Mouse (Mus musculus): ENCODE measurements around the gene 4932438H23Rik. TPM values are rescaled to one million over a fixed set of nuclear protein-coding genes. Genes with fewer than 3 reads are reported as not detected.

The 4932438H23Rik gene
- polyA plus RNA-seq, 1 experiment from 2014 or later, result 0.27 TPM

DNA sequence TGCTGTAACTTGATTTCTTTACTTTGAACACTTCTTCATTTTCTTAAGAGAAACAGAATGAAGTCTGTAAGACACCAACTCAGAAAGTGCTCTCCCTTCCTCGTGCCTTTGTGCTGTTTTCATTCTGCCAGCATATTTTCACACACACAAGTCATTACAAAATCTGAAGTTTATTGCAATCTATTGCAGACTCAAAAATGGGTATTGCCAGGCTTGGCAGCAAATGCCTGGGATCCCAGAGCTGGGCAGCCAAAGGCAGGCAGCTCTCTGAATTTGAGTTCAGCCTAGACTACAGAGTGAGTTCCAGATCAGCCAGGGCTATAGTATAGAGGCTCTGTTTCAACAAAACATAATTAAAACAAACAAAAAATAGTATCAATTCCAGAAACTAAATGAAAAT is 52.3 kb downstream of the 4932438H23Rik start:
- 75% methylated on average over 1 of the region's 1 CpGs for WGBS
- no peak overlapping the region for H3K27ac ChIP-seq
- H3K4me3 ChIP-seq, result peak overlapping the region; percentile 99
- H3K9me3 ChIP-seq, result no peaks in the 10 kb centered on the region
- DNase-seq (ENCODE audit: low spot score), result no peak
- H3K4me1 ChIP-seq (replicated peaks), result peaks cover 19% of the 10 kb centered on the region
- H3K27me3 ChIP-seq (ENCODE audit: insufficient read depth, poor library complexity, severe bottlenecking), result no peaks in the 10 kb centered on the region; the same call in 1 of the 2 replicates
- peaks cover 43% of the 10 kb centered on the region for H3K36me3 ChIP-seq

DNA sequence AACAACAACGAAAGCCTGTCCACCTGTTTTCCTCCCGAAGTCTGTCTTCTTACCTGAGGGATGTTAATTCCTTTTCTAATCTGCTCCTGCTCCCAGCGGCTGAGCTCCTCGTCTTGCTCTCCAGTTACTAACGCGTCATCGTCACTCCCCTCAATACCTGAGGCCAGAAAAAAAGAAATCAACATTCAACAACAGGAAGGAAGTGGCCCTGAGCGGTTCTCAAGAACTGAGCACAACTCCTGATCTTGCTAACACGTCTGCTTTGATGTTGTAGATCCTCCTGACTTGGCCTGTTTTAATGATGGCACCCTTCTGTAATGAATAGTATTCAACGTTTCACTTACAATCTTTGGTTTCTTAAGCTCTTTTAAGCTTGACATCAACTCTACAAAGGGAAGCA is 59.1 kb downstream of the 4932438H23Rik start:
- WGBS, result 93% methylated on average over 10 of the region's 10 CpGs
- Histone ChIP-seq H3K4me1 (replicated peaks) (no peaks in the 10 kb centered on the region), H3K9me3 (no peaks in the 10 kb centered on the region), H3K27me3 (ENCODE audit: insufficient read depth, poor library complexity, severe bottlenecking) (no peaks in the 10 kb centered on the region), H3K36me3 (peaks cover 98% of the 10 kb centered on the region), H3K27ac (no peak overlapping the region), H3K4me3 (no peak overlapping the region)
- DNase-seq (ENCODE audit: low spot score), result no peak

DNA sequence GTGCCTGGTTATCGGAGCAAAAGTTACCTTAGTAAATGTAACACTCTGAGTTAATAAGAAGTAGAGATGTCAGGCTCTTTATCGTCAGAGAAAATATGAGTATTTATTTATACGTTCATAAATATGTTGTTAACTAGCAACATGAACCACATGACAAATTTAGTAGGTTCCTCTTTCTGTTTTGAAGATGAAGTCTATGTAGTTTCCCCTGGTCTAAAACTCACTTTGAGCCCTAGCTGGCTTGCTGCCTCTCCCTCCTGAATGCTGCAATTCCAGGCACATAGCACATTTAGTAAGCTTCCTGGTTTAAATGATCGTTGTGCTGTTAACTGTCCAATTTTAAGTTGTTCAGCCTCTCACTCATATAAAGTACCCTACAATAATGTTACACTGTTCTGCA is 64.2 kb downstream of the 4932438H23Rik start:
- 97% methylated on average over 4 of the region's 4 CpGs for WGBS
- no peak for DNase-seq (ENCODE audit: low spot score)
- Histone ChIP-seq H3K9me3 (no peaks in the 10 kb centered on the region), H3K27ac (no peak overlapping the region), H3K4me1 (replicated peaks) (no peaks in the 10 kb centered on the region), H3K4me3 (no peak overlapping the region), H3K36me3 (peaks cover 94% of the 10 kb centered on the region), H3K27me3 (ENCODE audit: insufficient read depth, poor library complexity, severe bottlenecking) (no peaks in the 10 kb centered on the region)

DNA sequence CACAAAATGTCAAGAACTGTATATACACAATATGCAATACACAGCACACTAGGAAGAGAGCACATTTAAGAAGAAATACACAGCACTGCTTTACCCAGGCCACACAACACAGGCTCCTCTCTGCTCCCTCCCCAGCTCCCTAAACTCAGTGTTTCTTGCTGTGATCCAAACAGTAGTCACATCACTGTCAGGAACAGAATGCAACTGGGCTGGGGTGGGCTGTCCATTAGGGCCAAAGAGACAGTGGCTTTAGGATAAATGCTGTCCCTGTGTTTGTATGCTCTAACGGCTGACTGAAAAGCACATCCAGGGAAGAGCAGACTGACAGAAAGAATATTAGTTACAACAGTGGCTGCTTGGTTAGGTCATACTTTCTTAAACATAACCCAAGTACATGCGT is 65.0 kb downstream of the 4932438H23Rik start:
- H3K4me1 ChIP-seq (replicated peaks), result no peaks in the 10 kb centered on the region
- no peak for DNase-seq (ENCODE audit: low spot score)
- WGBS, result 89% methylated on average over 2 of the region's 2 CpGs
- H3K4me3 ChIP-seq, result no peak overlapping the region
- peaks cover 96% of the 10 kb centered on the region for H3K36me3 ChIP-seq
- H3K9me3 ChIP-seq, result no peaks in the 10 kb centered on the region
- no peaks in the 10 kb centered on the region for H3K27me3 ChIP-seq (ENCODE audit: insufficient read depth, poor library complexity, severe bottlenecking)
- H3K27ac ChIP-seq, result no peak overlapping the region

DNA sequence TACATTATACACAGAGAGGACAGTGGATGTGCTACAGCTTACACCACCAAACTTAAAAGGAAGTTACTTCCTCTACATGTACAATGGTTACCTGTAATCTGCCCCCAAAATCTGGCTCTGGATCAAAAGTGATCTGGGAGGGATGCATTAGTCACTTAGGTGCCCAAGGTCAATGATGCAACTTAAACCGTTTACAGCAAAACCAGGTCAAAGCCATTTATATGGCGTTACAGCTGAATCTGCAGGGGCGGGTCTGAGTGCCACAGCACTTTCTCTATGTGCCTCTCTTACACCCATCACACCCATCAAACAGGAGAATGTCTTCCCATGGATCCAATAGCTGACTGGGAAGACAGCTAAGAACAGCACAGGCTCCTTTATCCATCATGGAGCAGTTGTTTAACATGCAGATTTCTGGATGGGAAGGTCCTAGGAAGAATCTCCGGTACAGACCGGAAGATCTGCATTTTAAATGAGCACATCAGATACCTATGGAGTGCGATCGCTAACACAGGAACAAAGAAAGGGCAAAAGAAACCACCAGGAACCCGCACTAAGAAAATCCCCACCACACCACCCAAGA is 65.7 kb downstream of the 4932438H23Rik start:
- 94% methylated on average over 8 of the region's 8 CpGs for WGBS
- no peak for DNase-seq (ENCODE audit: low spot score)
- Histone ChIP-seq H3K4me1 (replicated peaks) (no peaks in the 10 kb centered on the region), H3K27me3 (ENCODE audit: insufficient read depth, poor library complexity, severe bottlenecking) (no peaks in the 10 kb centered on the region), H3K4me3 (no peak overlapping the region), H3K36me3 (peaks cover 96% of the 10 kb centered on the region), H3K9me3 (no peaks in the 10 kb centered on the region), H3K27ac (no peak overlapping the region)

DNA sequence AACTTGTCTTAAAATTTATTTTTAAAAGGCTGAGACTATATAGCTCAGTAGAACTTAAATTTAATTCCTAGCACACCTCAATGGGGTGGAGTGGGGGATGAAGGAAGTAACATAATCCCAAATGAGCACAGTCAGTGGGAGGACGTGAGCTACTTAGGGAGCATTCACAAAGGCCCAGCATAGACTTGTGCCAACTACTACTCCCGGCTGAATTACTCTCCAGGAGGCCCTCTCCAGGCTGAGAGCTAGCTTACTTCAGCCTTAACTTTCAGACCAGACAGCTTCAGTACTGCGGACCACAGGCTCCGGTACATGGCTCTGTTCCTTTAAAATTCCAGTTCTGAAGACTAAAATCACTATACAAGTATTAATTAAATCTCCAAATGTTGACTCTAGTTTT is 68.6 kb downstream of the 4932438H23Rik start:
- Histone ChIP-seq H3K4me3 (no peak overlapping the region), H3K27me3 (ENCODE audit: insufficient read depth, poor library complexity, severe bottlenecking) (no peaks in the 10 kb centered on the region), H3K27ac (no peak overlapping the region), H3K4me1 (replicated peaks) (no peaks in the 10 kb centered on the region), H3K36me3 (peaks cover 96% of the 10 kb centered on the region), H3K9me3 (peaks cover 4% of the 10 kb centered on the region; the same call in 1 of the 2 replicates)
- no peak for DNase-seq (ENCODE audit: low spot score)
- WGBS, result 90% methylated on average over 4 of the region's 4 CpGs

DNA sequence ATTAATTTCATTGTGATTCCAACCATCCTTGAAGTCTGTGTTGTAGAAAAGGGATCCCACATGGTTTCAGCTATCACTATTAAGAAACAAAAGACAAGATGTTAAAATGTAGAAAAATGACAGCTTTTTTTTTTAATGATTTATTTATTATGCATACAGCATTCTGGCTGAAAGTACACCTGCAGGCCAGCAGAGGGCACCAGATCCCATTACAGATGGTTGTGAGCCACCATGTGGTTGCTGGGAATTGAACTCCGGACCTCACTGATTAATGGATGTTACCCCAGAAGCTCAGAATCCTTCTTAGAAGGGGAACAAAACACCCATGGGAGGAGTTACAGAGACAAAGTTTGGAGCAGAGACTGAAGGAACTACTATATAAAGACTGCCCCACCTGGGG is 71.5 kb downstream of the 4932438H23Rik start:
- H3K36me3 ChIP-seq, result peaks cover 99% of the 10 kb centered on the region
- 91% methylated on average over 1 of the region's 1 CpGs for WGBS
- no peak for DNase-seq (ENCODE audit: low spot score)
- no peak overlapping the region for H3K27ac ChIP-seq
- peaks cover 4% of the 10 kb centered on the region; the same call in 1 of the 2 replicates for H3K9me3 ChIP-seq
- no peak overlapping the region for H3K4me3 ChIP-seq
- no peaks in the 10 kb centered on the region for H3K27me3 ChIP-seq (ENCODE audit: insufficient read depth, poor library complexity, severe bottlenecking)
- no peaks in the 10 kb centered on the region for H3K4me1 ChIP-seq (replicated peaks)

DNA sequence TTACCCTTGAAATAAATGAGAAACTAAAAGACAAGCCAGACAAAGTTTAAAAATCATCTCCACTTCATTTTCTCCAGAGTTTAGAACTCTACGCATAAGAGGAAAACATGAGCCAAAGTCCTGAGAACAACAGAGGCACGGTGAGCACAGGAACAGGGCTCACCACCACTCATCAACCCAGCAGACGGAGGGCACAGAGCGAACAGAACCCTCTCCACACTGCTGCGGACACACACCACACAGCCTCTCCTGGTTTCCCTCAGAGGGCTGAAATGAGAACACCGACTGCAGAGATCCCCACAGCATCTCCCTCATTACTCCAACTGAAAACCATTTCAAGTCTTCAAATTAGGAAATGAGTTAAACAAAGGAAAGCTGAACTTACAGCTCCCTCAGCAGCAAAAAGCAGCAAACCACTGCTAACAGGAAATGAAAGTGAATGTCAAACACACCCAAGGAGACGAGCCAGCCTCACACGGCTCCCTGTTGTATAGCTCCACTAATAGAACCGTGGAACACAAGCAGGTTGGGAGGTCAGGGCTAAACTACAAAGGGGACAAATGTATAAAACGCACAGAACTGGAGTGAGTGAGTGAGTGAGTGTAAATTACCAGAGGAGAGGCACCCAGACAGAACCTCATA is 74.0 kb downstream of the 4932438H23Rik start:
- H3K36me3 ChIP-seq, result peaks cover 99% of the 10 kb centered on the region
- 95% methylated on average over 10 of the region's 10 CpGs for WGBS

DNA sequence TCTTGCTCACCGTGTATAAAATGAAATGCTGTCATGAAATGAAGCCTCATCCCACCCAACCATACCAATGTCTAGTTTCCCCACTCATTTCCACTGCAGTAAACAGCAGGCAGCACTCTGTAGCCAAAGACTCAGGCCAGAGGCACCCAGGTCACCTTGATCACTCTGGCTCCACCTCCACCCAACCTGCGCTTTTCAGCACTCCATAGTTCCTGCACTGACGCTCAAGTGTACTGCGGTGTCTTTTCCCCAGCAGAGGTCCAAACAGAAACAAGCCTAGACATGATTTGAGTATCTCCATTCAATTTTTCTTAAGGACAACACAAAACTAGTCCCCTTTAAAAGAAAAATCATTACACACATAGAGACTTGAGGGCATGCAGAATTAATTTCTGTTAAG is 75.4 kb downstream of the 4932438H23Rik start:
- Histone ChIP-seq H3K9me3 (peaks cover 4% of the 10 kb centered on the region; the same call in 1 of the 2 replicates), H3K4me3 (no peak overlapping the region), H3K27me3 (ENCODE audit: insufficient read depth, poor library complexity, severe bottlenecking) (no peaks in the 10 kb centered on the region), H3K36me3 (peaks cover 99% of the 10 kb centered on the region), H3K27ac (no peak overlapping the region), H3K4me1 (replicated peaks) (no peaks in the 10 kb centered on the region)
- no peak for DNase-seq (ENCODE audit: low spot score)
- 96% methylated on average over 4 of the region's 4 CpGs for WGBS

More for the DNA sequence above, 74.0 kb downstream of the 4932438H23Rik start:
- Histone ChIP-seq H3K4me3 (no peak overlapping the region), H3K27me3 (ENCODE audit: insufficient read depth, poor library complexity, severe bottlenecking) (no peaks in the 10 kb centered on the region), H3K9me3 (peaks cover 4% of the 10 kb centered on the region; the same call in 1 of the 2 replicates), H3K27ac (no peak overlapping the region), H3K4me1 (replicated peaks) (no peaks in the 10 kb centered on the region)
- no peak for DNase-seq (ENCODE audit: low spot score)

DNA sequence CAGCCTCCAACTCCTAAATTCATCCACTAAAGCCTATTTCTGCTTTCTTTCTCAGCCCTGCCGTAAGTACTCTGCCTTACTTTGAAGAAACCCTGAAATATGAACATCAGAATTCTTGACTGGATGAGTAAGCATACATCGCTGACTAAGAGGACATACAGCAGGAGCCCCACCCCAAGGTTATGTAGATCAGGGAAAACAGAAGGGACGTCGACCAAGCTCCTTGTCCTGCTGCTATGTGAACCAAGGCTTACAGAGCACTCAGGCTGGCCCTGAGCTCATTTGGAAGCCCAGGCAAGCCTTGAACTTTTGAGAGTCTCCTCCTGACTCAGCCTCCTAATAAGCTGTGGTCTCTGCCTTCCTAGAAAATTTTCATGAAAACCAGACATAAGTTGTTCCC is 79.2 kb downstream of the 4932438H23Rik start:
- peaks cover 75% of the 10 kb centered on the region for H3K36me3 ChIP-seq
- H3K4me1 ChIP-seq (replicated peaks), result peaks cover 11% of the 10 kb centered on the region; the same call in 1 of the 2 replicates
- no peak overlapping the region for H3K27ac ChIP-seq
- no peak overlapping the region for H3K4me3 ChIP-seq
- 91% methylated on average over 4 of the region's 4 CpGs for WGBS
- no peaks in the 10 kb centered on the region for H3K9me3 ChIP-seq
- no peak for DNase-seq (ENCODE audit: low spot score)
- H3K27me3 ChIP-seq (ENCODE audit: insufficient read depth, poor library complexity, severe bottlenecking), result no peaks in the 10 kb centered on the region

DNA sequence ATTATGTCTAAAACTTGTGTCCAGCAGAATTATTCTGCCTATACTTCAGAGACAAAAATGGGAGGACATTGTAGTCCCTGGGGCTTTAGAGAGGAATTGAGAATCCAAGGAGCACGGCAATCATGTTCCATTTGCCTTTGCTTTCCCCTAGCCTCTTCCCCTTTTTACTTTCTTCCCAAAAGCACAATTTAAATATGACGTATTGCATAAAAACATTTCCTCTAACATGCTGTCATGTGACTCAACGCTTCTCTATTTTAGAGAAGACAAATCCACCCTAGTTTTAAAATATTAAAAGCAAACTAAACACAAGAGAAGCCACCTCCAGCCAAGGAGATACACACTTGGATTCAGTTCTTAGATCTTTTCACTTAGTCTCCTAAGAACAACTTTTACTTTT is 83.1 kb downstream of the 4932438H23Rik start:
- peak overlapping the region; percentile 92 for H3K27ac ChIP-seq
- WGBS, result 50% methylated on average over 3 of the region's 3 CpGs

DNA sequence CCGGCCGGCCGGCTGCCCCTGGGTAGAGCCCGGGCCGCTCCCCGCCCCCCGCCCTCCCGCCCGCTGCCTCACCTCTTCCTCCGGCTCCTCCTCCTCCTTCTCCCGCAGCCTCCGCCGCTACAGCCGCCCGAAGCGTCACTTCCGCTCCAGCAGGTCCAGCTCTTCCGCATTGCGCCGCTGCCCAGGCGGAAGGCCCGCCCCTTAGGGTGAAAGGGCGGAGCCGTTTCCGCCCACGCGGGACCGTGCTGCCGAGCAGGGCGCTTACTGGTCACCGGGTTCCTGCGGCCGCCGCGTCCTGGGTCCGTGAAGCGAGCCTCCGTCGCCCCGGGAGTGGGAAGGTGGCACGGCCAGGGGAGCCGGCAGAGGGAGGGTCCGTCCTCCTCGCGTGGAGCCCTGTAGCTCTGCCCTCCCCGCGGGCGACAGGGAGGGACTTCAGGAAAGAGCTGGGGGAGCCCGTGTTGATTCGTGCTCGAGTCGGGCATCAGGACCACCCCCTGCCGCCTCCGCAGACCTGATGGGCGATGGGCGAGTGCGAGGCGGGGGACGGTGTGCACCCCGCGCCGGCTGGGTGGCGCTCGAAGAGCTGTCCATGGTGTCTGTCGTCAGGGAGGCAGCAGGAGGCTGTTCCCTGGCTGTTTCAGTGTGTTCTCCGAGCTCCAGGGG is 83.8 kb downstream of the 4932438H23Rik start, which contains the start of gene Synj1:
Gene Synj1 (minus strand): TSS at position 288 of the 663 bp plus-strand sequence.
- H3K36me3 ChIP-seq, result peaks cover 34% of the 10 kb centered on the region
- H3K4me3 ChIP-seq, result peak within 1 kb of the TSS; percentile 68
- H3K27me3 ChIP-seq (ENCODE audit: insufficient read depth, poor library complexity, severe bottlenecking), result no peaks in the 10 kb centered on the region
- DNase-seq (ENCODE audit: low spot score), result peak; percentile 91
- H3K4me1 ChIP-seq (replicated peaks), result peaks cover 21% of the 10 kb centered on the region
- no peaks in the 10 kb centered on the region for H3K9me3 ChIP-seq
- H3K27ac ChIP-seq, result peak within 1 kb of the TSS; percentile 92
- WGBS, result under 1% methylated on average over 66 of the region's 66 CpGs

More for the DNA sequence above, 83.1 kb downstream of the 4932438H23Rik start:
- Histone ChIP-seq H3K4me3 (peak overlapping the region; percentile 68), H3K36me3 (peaks cover 41% of the 10 kb centered on the region), H3K4me1 (replicated peaks) (peaks cover 21% of the 10 kb centered on the region), H3K9me3 (no peaks in the 10 kb centered on the region), H3K27me3 (ENCODE audit: insufficient read depth, poor library complexity, severe bottlenecking) (no peaks in the 10 kb centered on the region)
- no peak for DNase-seq (ENCODE audit: low spot score)

DNA sequence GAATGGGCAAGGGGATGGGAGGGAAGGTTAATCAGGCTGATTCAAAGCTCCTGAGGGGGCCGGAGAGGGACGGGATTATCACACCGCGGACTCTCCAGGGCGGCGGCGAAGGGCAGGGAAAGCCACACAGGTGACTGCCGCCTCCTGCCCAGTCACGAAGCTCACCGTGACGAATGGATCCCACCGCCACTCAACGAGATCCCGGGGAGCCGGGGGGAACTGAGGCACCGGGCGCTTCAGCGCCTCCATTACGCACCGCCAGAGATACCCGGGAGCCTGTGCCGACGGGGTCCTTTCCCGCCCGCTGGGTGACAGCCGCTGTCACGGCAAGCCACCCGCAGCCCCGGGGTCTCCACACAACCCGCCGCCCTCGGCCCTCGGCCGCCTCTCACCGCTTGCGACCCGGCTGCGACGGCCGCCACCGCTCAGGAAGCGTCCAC is 84.3 kb downstream of the 4932438H23Rik start:
- Histone ChIP-seq H3K9me3 (no peaks in the 10 kb centered on the region), H3K4me3 (peak overlapping the region; percentile 68), H3K27ac (peak overlapping the region; percentile 92), H3K36me3 (peaks cover 28% of the 10 kb centered on the region), H3K4me1 (replicated peaks) (peaks cover 21% of the 10 kb centered on the region), H3K27me3 (ENCODE audit: insufficient read depth, poor library complexity, severe bottlenecking) (no peaks in the 10 kb centered on the region)
- no peak for DNase-seq (ENCODE audit: low spot score)
- under 1% methylated on average over 42 of the region's 42 CpGs for WGBS
